Mouse (Mus musculus): Measurements from ENCODE around the gene Hspa12a. TPM values are rescaled to one million over a fixed set of nuclear protein-coding genes. Genes with fewer than 3 reads are reported as not detected.

The Hspa12a gene
- polyA plus RNA-seq, 1 experiment from 2014 or later: 0.33 TPM

GRCm38 (mm10) chr19:58816453-58817041, 126.9 kb downstream of the Hspa12a start:
- no peak for ATAC-seq (ENCODE audit: insufficient read depth)
- 62% methylated on average over 17 of the region's 17 CpGs for WGBS (ENCODE audit: insufficient replicate concordance)
- no peak overlapping the region for H3K27ac ChIP-seq (replicated peaks)

DNA sequence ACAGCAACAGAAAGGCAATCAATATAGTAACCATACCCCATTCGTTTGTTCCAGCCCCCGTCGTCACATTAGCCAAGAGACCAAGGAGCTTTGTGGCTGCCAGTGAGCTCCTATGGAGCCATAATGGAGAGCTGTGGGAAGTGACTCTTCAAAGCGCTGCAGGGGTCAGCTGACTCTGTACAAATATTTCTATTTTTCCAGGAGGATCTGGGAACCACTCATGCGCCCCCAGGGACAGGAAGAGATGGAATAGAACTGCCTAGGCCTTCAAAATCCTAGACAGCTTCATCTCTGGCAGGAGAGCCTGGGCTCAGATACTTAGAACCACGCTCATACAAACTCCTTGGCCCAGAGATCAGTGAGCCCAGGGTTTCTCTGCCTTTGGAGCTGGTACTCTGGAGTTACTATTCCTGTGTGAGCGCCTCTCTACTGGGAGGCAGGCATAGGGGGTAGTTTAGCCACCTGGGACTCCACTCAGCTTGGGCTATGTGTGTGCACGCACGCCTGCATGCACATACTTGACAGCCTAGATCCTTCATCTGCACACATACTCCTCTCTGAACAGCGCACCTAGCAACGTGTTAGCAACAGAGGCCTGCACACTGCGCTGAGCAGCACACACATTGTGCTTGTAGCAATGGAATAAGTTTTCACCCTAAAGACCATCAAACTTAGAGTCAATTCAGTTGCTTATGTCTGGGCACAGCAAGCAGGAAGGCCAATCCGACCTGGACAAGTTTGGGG, 128.1 kb downstream of the Hspa12a start:
- Histone ChIP-seq H3K9me3 (replicated peaks) (no peaks in the 10 kb centered on the region), H3K4me3 (replicated peaks) (no peak overlapping the region), H3K27me3 (no peaks in the 10 kb centered on the region), H3K4me2 (no peak overlapping the region), H3K27ac (replicated peaks) (no peak overlapping the region), H3K4me1 (replicated peaks) (no peaks in the 10 kb centered on the region), H3K36me3 (replicated peaks) (no peaks in the 10 kb centered on the region), H3K9ac (no peak overlapping the region)
- no peak for ATAC-seq (ENCODE audit: insufficient read depth)
- WGBS (ENCODE audit: insufficient replicate concordance): 66% methylated on average over 13 of the region's 13 CpGs

More at GRCm38 (mm10) chr19:58816453-58817041, 126.9 kb downstream of the Hspa12a start:
- H3K4me1 ChIP-seq (replicated peaks): no peaks in the 10 kb centered on the region
- no peak overlapping the region for H3K4me3 ChIP-seq (replicated peaks)
- no peaks in the 10 kb centered on the region for H3K9me3 ChIP-seq (replicated peaks)
- H3K9ac ChIP-seq: no peak overlapping the region
- no peaks in the 10 kb centered on the region for H3K36me3 ChIP-seq (replicated peaks)
- no peak overlapping the region for H3K4me2 ChIP-seq
- no peaks in the 10 kb centered on the region for H3K27me3 ChIP-seq

DNA sequence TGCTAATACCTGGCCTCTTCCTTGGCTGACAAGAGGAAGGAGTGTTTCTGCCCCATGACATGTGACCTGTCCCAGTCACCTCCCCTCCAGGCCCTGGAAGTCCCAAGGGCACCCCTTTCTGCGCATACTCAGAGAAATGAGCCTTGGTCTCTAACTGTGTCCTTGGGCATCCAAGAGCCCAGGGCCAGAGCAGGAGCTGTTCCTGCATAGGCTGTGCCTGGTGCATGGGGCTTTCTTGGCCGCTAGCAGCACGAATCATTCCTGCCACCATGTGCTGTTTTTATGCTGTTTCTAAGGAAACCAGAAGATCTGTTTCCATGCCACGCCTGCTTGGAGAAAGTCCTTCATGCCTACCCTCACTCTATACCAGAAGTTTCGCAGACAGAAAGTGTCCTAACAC, 132.9 kb downstream of the Hspa12a start:
- no peaks in the 10 kb centered on the region for H3K36me3 ChIP-seq (replicated peaks)
- H3K27me3 ChIP-seq: no peaks in the 10 kb centered on the region
- H3K27ac ChIP-seq (replicated peaks): no peak overlapping the region
- no peak overlapping the region for H3K9ac ChIP-seq
- no peak overlapping the region for H3K4me3 ChIP-seq (replicated peaks)
- H3K4me1 ChIP-seq (replicated peaks): no peaks in the 10 kb centered on the region
- H3K4me2 ChIP-seq: no peak overlapping the region
- ATAC-seq (ENCODE audit: insufficient read depth): no peak
- no peaks in the 10 kb centered on the region for H3K9me3 ChIP-seq (replicated peaks)
- 53% methylated on average over 5 of the region's 5 CpGs for WGBS (ENCODE audit: insufficient replicate concordance)

GRCm38 (mm10) chr19:58808864-58809263, 134.6 kb downstream of the Hspa12a start:
- no peak overlapping the region for H3K4me3 ChIP-seq (replicated peaks)
- no peaks in the 10 kb centered on the region for H3K27me3 ChIP-seq
- H3K9ac ChIP-seq: no peak overlapping the region
- no peaks in the 10 kb centered on the region for H3K4me1 ChIP-seq (replicated peaks)
- no peak overlapping the region for H3K4me2 ChIP-seq
- H3K36me3 ChIP-seq (replicated peaks): no peaks in the 10 kb centered on the region
- H3K27ac ChIP-seq (replicated peaks): no peak overlapping the region
- no peaks in the 10 kb centered on the region for H3K9me3 ChIP-seq (replicated peaks)
- no peak for ATAC-seq (ENCODE audit: insufficient read depth)
- 55% methylated on average over 6 of the region's 6 CpGs for WGBS (ENCODE audit: insufficient replicate concordance)

- H3K36me3 ChIP-seq (replicated peaks): no peaks in the 10 kb centered on the region
- H3K27ac ChIP-seq (replicated peaks): no peak overlapping the region
- H3K9me3 ChIP-seq (replicated peaks): no peaks in the 10 kb centered on the region
- WGBS (ENCODE audit: insufficient replicate concordance): 7% methylated on average over 3 of the region's 3 CpGs
- no peaks in the 10 kb centered on the region for H3K4me1 ChIP-seq (replicated peaks)
- no peak overlapping the region for H3K9ac ChIP-seq
- no peaks in the 10 kb centered on the region for H3K27me3 ChIP-seq
- no peak overlapping the region for H3K4me3 ChIP-seq (replicated peaks)
- no peak overlapping the region for H3K4me2 ChIP-seq
- ATAC-seq (ENCODE audit: insufficient read depth): no peak
Observed at GRCm38 (mm10) chr19:58806364-58806763, 137.1 kb downstream of the Hspa12a start.

GRCm38 (mm10) chr19:58805191-58805779, 138.2 kb downstream of the Hspa12a start:
- no peaks in the 10 kb centered on the region for H3K9me3 ChIP-seq (replicated peaks)
- no peaks in the 10 kb centered on the region for H3K36me3 ChIP-seq (replicated peaks)
- H3K27me3 ChIP-seq: no peaks in the 10 kb centered on the region
- ATAC-seq (ENCODE audit: insufficient read depth): no peak
- no peak overlapping the region for H3K4me3 ChIP-seq (replicated peaks)
- H3K9ac ChIP-seq: no peak overlapping the region
- H3K27ac ChIP-seq (replicated peaks): no peak overlapping the region
- no peaks in the 10 kb centered on the region for H3K4me1 ChIP-seq (replicated peaks)
- WGBS (ENCODE audit: insufficient replicate concordance): 62% methylated on average over 9 of the region's 9 CpGs
- H3K4me2 ChIP-seq: no peak overlapping the region

DNA sequence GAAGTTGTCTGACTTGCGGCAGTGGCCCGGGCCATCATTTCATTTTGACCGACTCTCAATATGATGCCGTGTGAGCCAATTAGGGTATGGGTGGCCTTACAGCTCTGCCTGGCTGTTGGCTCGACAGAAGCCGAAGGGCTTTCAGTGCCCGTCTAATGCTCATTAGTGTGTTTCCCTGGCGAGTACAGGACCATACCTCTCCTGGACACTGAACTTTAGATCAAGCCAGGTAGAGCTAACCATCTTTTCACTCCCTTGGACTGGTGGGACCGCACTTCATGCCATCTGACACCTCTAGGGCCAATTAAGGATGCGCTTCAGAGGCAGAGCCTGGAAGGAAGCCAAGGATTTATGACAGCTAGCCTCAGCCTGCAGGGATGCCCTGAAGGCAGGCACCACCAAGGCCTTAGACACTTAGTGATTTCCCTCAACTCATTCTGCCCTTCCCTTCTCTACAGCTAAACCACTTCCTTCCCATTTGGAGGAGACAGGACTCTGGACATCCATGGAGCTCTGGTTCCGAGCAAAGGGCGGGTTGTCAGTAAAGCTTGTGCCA, 148.3 kb downstream of the Hspa12a start:
- ATAC-seq (ENCODE audit: insufficient read depth): no peak
- 61% methylated on average over 12 of the region's 12 CpGs for WGBS (ENCODE audit: insufficient replicate concordance)
- Histone ChIP-seq H3K36me3 (replicated peaks) (no peaks in the 10 kb centered on the region), H3K27me3 (no peaks in the 10 kb centered on the region), H3K4me1 (replicated peaks) (no peaks in the 10 kb centered on the region), H3K4me3 (replicated peaks) (no peak overlapping the region), H3K9me3 (replicated peaks) (no peaks in the 10 kb centered on the region), H3K4me2 (no peak overlapping the region), H3K27ac (replicated peaks) (no peak overlapping the region), H3K9ac (no peak overlapping the region)

GRCm38 (mm10) chr19:58794284-58794683, 149.2 kb downstream of the Hspa12a start, which contains the start of gene 1700019N19Rik:
Gene 1700019N19Rik, minus strand, starts transcription at chr19:58794461.
- Histone ChIP-seq H3K36me3 (replicated peaks) (no peaks in the 10 kb centered on the region), H3K27me3 (no peaks in the 10 kb centered on the region), H3K9ac (no peak within 1 kb of the TSS), H3K4me2 (no peak within 1 kb of the TSS), H3K4me1 (replicated peaks) (no peaks in the 10 kb centered on the region), H3K4me3 (replicated peaks) (no peak within 1 kb of the TSS), H3K27ac (replicated peaks) (no peak within 1 kb of the TSS), H3K9me3 (replicated peaks) (no peaks in the 10 kb centered on the region)
- no peak for ATAC-seq (ENCODE audit: insufficient read depth)
- WGBS (ENCODE audit: insufficient replicate concordance): 43% methylated on average over 10 of the region's 10 CpGs

DNA sequence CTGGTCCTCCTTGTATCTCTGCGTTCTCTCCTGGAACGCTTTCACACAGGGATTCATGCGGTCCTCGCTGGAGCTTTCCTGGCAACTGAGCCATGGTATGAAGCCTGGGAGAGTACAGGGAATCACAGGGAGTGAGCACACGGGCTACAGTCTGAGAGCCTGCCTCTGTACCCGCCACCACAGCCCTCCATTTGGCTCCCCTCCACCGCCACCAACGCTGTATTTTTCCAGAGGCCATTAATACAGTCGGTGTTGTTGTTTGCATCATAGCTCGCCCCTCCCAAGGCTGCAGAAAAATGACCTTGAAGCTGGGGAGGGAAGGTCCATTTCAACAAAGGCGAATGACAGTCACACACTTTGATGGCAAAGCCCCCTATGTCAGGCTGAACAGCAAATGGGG, 154.3 kb downstream of the Hspa12a start:
- no peak overlapping the region for H3K27ac ChIP-seq (replicated peaks)
- H3K9me3 ChIP-seq (replicated peaks): no peaks in the 10 kb centered on the region
- H3K9ac ChIP-seq: no peak overlapping the region
- H3K4me3 ChIP-seq (replicated peaks): no peak overlapping the region
- H3K36me3 ChIP-seq (replicated peaks): no peaks in the 10 kb centered on the region
- H3K4me1 ChIP-seq (replicated peaks): no peaks in the 10 kb centered on the region
- H3K4me2 ChIP-seq: no peak overlapping the region
- no peak for ATAC-seq (ENCODE audit: insufficient read depth)
- WGBS (ENCODE audit: insufficient replicate concordance): 64% methylated on average over 11 of the region's 11 CpGs
- no peaks in the 10 kb centered on the region for H3K27me3 ChIP-seq

DNA sequence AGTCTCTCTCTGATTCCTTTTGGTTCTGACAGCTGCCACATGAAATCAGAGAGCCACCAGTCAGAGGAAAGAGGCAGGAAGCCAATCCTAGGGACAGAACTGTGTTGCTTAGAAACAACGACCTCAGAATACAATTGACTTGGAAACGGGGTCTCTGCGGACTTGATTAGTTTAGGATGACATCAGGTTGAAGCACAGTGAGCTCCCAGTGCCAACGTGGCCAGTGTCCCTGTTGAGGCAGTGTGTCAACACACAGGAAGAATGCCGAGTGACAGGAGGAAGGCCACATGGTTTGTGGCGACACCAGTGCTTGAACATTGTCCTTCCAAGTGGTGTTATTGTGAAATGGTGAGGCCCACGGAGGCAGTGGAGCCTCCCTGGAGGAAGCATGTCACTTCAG, 159.5 kb downstream of the Hspa12a start:
- Histone ChIP-seq H3K27me3 (no peaks in the 10 kb centered on the region), H3K9ac (no peak overlapping the region), H3K27ac (replicated peaks) (no peak overlapping the region), H3K9me3 (replicated peaks) (no peaks in the 10 kb centered on the region), H3K36me3 (replicated peaks) (no peaks in the 10 kb centered on the region), H3K4me3 (replicated peaks) (no peak overlapping the region), H3K4me1 (replicated peaks) (no peaks in the 10 kb centered on the region), H3K4me2 (no peak overlapping the region)
- 9% methylated on average over 7 of the region's 7 CpGs for WGBS (ENCODE audit: insufficient replicate concordance)
- peak; percentile 22; the same call in 1 of the 2 replicates for ATAC-seq (ENCODE audit: insufficient read depth)

GRCm38 (mm10) chr19:58781566-58781965, 161.9 kb downstream of the Hspa12a start:
- no peaks in the 10 kb centered on the region for H3K27me3 ChIP-seq
- no peaks in the 10 kb centered on the region for H3K36me3 ChIP-seq (replicated peaks)
- no peak for ATAC-seq (ENCODE audit: insufficient read depth)
- H3K4me3 ChIP-seq (replicated peaks): no peak overlapping the region
- H3K4me2 ChIP-seq: no peak overlapping the region
- no peak overlapping the region for H3K27ac ChIP-seq (replicated peaks)
- no peaks in the 10 kb centered on the region for H3K4me1 ChIP-seq (replicated peaks)
- 62% methylated on average over 4 of the region's 4 CpGs for WGBS (ENCODE audit: insufficient replicate concordance)
- H3K9me3 ChIP-seq (replicated peaks): no peaks in the 10 kb centered on the region
- H3K9ac ChIP-seq: no peak overlapping the region

Data from liver, embryonic 15.5 days (tissue).